Mouse (Mus musculus) embryo, embryonic 11.5 days (tissue): ENCODE measurements at regions not wholly inside any gene's neighbourhood (a gene's known extent, or its start where the extent isn't known, plus 50 kb on each side); places are given as distances from the start of the nearest gene placed in this dataset.

Source experiments
- DNase-seq: peaks from one replicate; pipeline ENCODE4 v3.0.0-alpha.2; 2012; ENCODE audit warnings: low read depth, low spot score

DNA sequence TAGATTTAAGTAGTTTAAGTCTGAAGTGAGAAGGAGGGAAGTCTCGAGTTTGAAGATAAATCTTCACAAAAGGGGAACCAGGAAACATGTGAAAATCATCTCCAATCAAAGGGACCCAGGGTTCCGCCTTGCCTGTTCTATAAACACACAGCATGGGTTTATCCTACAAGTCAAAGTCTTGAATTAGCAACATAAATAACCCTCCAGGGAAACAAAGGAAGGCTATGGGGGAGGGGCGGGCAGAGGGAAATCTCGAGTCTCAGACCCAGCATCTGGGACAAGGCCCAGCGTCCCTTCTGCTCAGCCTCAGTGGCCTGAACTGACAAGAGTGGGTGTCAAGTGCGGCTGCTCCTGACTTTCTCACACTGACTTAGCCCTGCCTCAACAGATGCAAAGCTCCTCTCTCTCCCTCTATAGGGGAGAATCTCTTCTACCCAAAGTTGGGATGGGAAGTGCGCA lies 240.3 kb upstream of the Lrig3 start:
- DNase-seq = peak; percentile 64

DNA sequence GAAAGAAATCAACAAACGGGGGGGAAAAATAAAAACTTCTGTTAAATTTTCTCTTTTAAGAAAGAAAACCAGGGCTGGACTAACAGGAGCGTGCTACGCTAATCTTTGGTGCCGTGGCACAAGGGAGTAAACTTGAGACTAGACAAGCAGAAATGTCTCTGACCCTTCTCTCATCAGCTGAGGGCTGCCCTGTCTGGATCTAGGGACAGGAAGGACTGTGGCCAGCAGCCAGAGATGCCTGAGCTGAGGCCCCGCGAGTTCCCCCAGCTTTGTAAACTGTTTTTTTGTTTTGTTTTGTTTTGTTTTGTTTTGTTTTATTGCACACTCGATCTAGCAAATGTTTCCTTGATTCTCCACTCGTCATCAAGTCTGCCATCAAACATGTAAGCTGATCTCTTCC lies 239.4 kb upstream of the Lrig3 start:
- DNase-seq = no peak

DNA sequence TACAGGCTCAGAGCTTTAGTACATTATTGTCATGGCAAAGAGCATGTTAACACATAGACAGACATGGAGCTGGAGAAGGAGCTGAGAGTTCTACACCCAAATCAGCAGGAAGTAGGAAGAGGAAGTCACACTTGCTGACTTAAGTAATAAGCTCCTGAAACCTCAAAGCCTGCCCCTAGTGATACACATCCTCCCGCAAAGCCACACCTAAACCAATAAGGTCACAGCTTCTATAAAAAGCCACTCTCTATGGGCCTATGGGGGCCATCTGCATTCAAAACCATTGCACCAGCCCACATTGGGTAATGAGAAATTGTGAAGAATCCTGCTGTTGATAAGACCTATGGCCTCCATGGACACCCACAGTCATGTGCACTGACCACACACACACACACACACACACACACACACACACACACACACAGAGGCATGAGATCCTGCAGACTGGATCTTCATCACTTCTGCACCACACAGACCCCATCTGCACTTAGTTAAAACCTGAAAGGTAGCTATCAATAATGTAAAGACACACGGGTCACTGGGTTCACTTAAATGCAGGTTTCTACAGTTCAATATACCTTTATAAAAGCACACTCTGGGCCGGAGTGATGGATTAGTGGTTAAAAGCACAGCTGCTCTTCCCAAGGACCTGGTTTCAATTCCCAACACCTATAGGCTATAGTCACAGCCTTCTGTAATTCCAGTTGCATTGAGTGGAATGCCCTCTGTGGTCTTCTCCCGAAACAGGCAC lies 230.0 kb upstream of the Lrig3 start:
- no peak for DNase-seq

DNA sequence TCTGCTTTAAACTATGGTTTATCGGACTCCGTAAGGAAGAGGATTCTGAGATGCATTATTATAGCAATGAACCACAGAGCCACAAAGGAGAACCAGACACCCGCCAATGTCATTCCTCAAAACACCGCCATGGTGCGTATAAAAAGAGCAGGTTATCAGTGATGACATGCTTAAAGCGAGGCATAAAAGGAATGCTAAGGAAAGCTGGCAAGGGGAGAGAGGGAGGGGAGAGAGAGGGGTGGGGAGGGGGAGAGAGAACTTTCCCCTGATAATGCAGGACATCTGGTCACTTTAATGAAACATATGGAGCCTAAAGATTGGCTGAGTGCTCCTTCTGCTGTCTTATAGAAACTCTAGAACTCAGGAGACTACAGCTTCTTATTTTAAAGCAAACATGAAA lies 222.8 kb upstream of the Lrig3 start:
- no peak for DNase-seq

DNA sequence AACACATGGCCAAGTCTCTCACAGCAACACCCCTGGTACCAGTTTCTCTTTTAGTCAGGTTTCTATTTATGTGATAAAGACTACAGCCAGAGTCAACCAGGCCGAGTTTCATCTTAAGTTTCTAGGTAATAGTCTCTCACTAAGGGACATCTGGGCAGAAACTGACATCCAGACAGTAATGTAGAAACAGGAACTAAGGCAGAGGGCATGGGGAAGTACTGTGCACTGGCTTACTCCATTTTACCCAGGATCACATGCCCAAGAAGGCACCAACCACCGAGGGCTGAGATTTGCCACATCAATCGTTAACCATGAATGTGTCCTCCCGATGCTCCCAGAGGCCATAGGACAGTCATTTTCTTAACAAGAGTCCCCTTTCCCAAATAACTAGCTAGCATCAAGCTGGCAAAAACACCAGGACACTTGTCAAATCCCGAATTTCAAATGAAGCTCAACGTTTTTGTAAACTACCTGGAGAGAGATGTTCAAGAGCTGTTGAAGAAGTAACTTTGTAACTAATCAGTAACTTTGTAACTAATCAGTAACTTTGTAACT lies 216.9 kb upstream of the Lrig3 start:
- DNase-seq = no peak

DNA sequence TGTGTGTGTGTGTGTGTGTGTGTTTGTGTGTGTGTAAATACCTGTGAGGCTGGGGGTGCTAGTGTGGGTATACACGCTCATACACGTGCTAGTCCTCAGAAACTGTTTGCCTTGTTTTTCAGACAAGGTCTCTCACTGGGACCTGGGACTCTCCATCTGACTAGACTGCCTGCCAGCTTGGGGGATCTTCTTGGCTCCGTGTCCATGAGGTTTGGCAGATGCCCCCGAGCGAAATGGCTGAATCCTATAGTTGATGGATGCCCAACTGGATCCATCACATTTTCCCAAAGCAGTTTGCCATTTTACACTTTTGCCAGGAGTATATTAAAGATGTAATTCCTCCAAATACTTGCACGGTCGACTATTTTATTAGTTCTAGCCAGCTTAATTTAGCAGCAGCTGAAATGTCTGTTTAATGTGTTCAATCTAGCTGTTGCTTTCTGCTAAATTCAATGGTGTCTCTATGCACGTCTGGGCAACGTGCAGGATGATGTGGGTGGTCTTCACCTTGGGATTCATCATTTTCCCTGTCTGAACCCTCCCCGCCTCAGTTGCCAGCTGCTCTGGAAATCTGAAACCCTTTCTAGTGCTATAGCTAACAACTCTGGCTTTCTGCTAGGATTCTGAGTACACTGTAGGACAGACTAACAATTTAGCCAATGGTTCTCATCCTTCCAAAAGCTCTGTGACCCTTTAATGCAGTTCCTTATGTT lies 213.3 kb upstream of the Lrig3 start:
- no peak for DNase-seq

DNA sequence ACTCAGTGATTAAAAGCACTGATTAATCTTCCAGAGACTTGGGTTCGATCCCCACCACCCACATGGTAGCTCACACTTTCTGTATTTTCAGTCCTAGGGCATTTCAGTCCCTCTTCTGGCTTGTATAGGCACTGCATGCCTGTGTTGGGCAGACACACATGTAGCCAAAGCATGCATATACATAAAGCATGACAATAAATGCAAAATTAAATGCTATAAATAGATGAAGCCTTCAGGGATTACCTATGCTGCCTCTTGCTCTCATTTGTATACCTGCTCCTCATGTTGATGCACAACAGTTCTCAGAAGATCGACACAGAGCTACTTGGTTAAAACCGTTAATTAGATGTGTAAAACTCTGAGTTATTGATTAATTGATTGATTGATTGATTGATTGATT lies 206.8 kb upstream of the Lrig3 start:
- no peak for DNase-seq

DNA sequence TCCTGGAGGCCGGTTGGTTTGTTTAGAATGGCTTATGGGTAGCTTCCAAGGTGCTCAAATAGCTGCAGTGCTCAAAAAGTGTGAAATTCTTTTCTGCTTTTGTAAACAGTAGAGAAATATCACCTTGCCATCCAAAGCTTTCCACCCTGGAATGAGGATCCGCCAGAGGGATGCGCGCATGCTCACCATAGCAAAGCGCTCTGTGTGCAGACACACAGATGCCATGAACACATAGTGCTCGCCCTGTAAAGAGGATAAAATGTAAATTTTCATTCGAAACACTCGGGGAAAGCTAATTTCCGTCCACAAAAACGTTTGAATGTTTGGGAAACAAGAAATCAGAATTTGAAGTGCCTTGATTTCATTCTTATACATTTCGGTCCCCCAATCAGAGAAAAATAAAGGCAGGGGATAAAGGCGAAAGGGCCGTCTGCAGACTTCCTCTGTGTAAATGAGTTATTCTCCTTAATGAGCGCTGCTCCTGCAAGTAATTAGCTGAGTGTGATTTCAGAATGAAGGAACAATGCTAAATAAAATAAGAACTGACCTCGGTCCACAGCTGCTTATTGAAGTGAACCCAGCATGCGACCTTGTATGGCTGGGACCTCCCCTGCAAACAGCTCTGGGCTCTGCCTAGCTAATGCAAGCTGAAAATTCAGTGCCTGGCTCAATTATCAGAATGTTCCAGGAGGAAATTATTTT lies 203.4 kb upstream of the Lrig3 start:
- DNase-seq = no peak

DNA sequence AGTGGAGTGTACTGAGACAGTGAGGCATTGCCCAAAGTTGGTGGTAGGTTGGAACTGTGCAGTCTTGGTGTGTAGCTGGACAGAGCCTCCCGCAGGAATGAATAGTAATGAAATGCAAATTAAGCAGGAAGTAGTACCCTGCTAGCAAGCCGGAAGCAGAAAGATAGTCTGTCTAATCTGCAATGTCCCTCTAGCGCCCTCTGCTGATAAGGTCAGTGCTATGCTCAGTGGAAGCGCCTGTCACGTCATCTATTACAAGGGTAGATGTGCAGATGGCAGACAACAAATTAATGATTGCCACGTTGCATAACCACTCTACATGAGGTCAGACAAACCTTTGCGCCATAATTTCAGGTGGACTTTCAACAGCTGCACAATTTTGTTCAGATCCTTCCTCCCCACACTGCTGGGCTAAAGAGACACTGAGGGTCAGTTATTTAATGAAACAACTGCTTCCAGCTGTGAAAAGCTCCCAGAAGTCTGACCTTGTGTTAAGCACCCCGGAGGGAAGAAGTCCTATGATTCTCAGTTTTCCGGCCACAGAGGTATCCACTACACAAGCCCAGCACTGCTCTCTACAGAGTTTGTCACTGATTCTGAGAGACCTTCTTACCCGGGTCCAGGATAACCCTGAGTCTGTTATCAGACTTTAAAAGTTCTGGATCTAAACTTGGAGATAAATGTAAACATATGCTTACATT lies 201.4 kb upstream of the Lrig3 start:
- no peak for DNase-seq

DNA sequence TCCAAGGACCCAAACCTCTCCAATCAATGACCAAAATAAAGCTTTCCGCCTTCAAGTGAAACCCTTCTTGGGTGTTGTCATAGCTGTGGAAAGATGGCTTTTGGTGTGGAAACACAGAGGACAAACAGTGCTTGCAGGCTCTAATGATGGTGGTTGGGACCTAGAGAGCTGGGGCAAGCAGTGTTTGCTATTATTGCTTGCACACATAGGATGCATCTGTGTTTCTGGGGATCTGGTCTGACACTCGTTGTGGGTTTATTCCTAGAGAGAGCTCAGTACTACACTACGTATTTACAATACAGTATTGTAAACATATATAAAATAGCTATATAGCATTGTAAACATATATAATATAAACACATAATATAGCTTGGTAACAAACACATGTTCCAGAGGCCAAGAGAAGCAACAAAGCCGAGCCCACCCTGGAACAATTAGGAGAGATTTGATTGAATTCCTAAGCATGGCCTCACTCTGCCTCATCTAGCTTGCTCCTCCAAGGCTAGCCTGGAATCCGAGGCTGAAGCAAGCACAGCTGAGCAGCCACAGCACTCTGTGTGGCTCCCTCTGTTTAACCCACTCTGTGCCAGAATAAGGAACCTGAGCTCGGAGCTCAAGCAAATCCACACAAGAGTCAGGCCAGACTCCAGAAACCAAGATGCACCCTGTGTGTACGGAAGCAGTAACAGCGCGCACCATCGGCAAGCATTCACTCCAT lies 200.7 kb upstream of the Lrig3 start:
- no peak for DNase-seq

DNA sequence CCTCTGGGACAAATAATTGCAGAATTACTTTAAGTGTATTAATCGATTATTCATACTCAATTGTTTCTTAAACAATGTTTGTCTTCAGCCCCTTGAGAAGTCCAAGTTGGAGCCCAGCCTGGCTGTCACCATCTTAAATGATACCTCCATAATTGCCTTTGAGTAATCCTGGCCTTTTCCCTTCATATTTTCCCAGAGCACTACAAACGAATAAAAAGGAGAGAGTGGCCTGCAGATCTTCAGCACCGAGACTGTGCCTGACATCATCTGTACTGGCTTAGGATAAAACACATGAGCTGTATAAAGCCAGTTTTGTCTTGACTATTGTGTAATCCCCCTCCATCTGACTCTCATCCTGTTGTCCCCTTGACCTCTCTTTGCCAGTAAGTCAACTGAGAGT lies 197.7 kb upstream of the Lrig3 start:
- no peak for DNase-seq

DNA sequence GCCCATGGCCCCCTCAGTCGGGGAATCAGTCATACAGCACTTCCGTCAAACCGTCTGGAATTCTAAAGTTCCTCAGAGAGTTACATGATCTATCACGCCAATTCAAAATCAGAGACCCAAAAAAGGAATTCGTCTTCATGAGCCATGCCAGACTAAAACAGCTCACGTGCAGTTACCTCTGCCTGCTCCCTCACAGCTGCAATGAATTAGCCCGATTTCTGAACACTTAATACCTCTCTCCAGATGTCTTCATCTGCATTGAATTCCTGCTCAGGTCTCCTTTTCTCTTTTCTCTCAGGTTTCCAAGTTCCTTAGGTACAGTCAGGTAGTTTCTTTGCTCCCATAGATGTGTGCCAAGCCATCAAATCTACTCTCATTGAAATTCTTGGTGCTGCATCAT lies 192.4 kb upstream of the Lrig3 start:
- no peak for DNase-seq

DNA sequence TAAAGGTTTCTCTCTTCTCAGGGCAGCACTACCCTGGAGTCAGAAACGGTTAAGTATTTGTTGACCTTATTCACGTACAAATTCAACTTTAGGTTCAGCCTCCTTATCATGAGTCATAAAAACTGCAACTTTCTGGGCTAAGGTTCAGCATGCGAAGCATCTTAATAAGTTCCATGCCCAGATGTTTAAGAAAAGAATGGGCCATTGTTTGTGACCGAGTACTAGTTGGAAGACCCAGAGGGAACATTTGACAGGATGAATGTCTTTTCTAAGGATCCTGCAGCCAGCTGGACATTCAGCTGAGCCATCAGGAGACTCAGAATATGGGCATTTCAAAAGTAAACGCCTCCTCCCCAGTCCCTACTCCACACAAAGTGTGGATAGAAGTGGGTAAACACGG lies 183.5 kb upstream of the Lrig3 start:
- DNase-seq = no peak

DNA sequence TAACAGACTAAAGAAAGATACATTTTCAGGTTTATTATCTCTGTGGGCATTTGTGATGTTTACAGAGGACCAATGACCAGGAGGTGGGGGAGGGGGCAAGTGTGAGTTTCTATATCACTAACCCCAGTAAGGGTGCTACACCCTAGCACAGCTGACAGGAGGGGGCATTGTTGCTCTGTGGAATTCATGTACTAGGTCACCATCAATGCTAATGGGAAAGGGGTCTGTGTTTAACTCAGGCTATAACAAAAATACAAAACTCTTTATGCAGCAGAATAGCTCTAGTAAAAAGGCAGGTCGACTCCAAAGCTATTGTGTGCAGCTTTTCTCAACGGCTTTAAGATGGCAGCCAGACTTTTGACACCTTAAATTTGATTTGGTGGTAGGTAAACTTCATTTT lies 181.1 kb upstream of the Lrig3 start:
- no peak for DNase-seq

DNA sequence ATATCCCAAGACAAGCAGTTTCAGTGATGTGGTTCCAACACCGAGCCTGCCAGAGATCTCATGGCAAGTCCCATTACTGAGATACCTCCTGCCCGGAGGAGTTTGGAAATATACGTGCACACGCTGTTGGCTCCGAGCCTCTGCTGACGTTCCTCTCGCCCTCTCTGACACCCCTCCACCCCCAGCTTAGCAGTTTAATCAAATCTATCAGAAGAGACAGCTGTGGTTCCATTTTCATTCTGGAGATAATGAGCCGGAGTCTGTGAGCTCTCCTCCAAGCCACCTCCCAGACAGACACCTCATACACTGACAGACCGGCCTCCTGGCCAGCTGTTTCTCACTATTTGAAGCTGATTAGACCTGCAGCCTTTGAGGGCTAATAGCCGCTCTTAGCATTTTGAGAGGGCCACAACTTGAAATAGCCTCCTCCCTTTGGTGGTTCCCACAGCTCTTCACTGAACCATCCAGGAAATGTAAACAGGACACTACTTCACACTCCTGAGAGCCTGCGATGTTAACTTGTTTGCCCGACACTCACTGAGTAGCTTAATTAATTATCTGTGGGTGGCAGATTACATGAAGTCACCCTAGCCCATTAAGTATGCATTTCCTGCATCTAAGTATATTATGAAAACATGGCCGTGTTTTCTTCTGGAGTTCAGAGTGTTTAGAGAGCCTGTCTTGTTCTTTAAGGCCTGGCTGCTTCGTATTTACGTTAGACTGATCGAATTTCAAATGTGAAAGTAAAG lies 180.3 kb upstream of the Lrig3 start:
- DNase-seq = no peak

DNA sequence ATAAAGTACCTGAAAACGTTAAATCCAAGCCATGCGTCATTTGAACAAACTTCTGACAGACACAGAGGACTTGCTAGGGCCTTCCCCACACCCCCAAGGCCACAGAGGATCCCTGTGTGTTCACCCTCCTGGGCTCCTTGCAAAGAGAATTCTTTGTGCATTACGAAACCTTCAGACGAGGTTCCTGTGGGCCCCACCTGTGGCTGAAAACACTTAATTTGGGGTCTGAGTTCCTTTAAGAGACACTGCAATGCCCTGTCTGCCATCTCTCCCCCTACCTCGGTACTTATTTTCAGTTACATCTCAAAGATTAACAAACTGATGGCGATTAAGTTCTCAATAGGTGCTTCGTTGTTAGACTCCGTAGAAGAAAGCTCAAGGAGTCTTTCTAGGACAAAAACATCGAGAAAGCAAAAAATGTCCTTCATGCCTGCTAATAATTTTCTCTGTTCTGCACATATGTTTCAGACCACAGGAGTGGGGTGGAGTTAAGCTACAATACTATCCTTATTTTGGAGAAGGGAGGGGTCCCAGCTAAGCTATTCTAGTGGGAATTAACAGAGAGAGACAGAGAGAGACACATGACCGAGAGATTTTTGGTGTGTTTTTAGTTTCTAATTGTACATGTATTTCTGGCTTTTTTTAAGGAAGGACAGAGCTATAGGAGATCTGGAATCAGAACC lies 179.6 kb upstream of the Lrig3 start:
- no peak for DNase-seq

DNA sequence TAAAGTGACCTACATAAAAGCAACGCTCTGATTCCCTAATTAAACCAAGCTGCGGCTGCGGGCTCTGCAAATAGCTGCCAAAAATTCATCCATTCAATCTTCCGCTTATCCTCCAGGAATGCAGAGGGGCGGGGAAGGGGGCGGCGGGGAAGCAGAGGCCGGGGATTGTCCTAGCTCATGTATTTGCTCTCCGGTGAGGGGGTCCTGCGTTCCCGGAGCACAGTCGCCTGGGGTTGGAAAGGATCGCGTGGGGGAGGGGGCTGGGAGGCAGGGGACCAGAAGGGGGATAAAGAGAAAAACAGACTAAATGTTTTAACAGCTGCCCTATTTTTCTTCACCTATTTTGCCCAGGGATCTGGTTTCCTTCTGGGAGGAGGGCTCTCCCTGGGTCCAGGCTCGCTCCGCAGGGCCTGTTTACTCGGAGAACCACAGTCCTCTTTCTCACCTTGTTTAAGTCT lies 179.1 kb upstream of the Lrig3 start:
- DNase-seq = peak; percentile 80

DNA sequence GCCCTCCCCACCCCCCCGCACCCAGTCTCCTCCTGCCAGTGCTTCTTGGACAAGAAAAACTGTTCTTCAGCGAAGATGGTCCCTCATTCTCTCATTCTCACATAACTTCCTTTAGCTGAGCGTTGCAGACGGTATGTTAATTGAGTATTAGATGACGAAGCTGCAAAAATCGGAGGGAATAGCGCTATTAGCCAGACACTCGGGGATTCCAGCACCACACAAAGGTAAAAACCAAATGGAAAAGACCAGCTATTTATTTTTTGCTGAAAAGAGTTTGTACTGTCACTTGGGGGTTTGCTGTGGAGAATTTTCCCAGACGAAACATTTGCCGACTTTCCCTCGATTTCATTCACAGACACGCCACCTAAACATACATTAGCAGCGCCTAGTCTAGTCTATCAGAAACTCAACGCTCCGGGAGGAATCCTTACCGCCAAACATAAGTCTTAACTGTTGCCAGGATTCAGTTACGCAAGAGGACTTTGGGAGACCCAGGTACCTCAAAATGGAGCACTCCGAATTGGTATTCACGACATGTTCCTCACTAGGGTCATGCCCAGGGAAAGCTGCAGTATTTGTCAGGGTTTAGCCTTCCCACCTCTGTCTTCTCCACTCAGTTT lies 178.4 kb upstream of the Lrig3 start:
- DNase-seq = no peak

DNA sequence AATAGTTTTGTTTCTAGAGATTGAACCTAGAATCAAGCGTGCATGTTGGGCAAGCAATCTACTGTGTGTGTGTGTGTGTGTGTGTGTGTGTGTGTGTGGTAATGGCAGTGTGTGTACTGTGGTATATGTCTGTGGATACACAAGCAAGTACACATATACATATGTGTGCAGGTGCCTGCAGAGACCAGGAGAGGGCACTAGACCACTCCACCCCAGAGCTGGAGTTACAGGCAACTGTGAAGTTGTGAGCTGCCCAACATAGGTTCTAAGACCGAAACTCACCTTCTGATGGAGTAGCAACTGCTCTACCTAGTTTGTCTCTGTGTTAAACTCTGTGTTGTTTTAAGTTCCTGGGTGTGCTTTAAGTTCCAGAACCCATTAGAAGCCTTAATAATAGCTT lies 177.7 kb upstream of the Lrig3 start:
- no peak for DNase-seq
